Mouse (Mus musculus) macrophage (primary cell): ENCODE results near the gene Gpr152. TPM values are rescaled to one million over a fixed set of nuclear protein-coding genes. Genes with fewer than 3 reads are reported as not detected.
A peak's percentile ranks its signal among the peaks of the same experiment; 100 is the strongest.

Experiments
- H3K27ac ChIP-seq: fragments of 350-480 bp; formaldehyde crosslinking; 2 replicates; pipeline ENCODE4 v1.9.0; 2021
- H3K36me3 ChIP-seq: fragments of 350-480 bp; formaldehyde crosslinking; 2 replicates; pipeline ENCODE4 v1.9.0; 2021; ENCODE audit errors: inconsistent target
- H3K4me3 ChIP-seq: fragments of 350-480 bp; formaldehyde crosslinking; 2 replicates; pipeline ENCODE4 v1.9.0; 2021; ENCODE audit errors: inconsistent target
- H3K79me2 ChIP-seq: fragments of 350-480 bp; formaldehyde crosslinking; 2 replicates; pipeline ENCODE4 v1.9.0; 2021; ENCODE audit errors: inconsistent target
- WGBS: methylation state at CpG from one replicate; pipeline ENCODE4 v1.1.7; 2026; ENCODE audit warnings: inconsistent platforms; ENCODE audit not compliant: missing documents; 5-methylcytosine and 5-hydroxymethylcytosine counted together
- polyA plus RNA-seq: library from polyadenylated mRNA; stranded (reverse); fragments of 250-400 nt; gene quantifications from 3 replicates; pipeline ENCODE4 v1.2.4, GENCODE M21; 2018; ENCODE audit warnings: inconsistent platforms

The Gpr152 gene
- polyA plus RNA-seq, 1 experiment from 2014 or later: not detected

- H3K4me3 ChIP-seq: no peak overlapping the region
- peaks cover 22% of the 10 kb centered on the region for H3K36me3 ChIP-seq
- H3K27ac ChIP-seq: peak overlapping the region; percentile 52
- WGBS: 50% methylated on average over 3 of the region's 3 CpGs
- peaks cover 26% of the 10 kb centered on the region for H3K79me2 ChIP-seq
These were observed 7.4 kb downstream of the Gpr152 start for GRCm38 (mm10) chr19:4147022-4147405.

GRCm38 (mm10) chr19:4147782-4148490 lies 8.3 kb downstream of the Gpr152 start:
- no peak overlapping the region; the same call in 1 of the 2 replicates for H3K4me3 ChIP-seq
- WGBS: 43% methylated on average over 9 of the region's 9 CpGs
- peaks cover 31% of the 10 kb centered on the region for H3K36me3 ChIP-seq
- H3K79me2 ChIP-seq: peaks cover 26% of the 10 kb centered on the region
- H3K27ac ChIP-seq: peak overlapping the region; percentile 52

DNA sequence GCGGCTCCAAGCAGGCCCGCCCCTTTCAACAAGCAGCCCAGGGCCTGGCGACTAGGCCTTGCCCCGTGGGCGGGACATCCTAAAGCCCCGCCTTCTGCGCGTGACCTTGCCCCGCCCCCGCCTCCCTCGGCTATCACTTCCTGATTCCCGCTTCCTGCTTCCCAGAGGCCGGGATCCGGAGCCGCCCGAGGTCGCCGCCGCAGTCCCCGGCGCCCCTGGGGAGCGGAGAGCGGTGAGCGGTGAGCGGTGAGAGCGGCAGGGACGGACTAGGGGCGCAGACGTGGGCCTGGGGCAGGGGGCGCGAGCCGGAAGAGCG lies 8.9 kb downstream of the Gpr152 start, which contains the start of gene Coro1b:
Gene Coro1b (plus strand): TSS at position 129 of the 316 bp plus-strand sequence.
- H3K79me2 ChIP-seq: peaks cover 26% of the 10 kb centered on the region
- peaks cover 36% of the 10 kb centered on the region for H3K36me3 ChIP-seq
- H3K4me3 ChIP-seq: peak within 1 kb of the TSS; percentile 99
- WGBS: under 1% methylated on average over 33 of the region's 33 CpGs
- peak within 1 kb of the TSS; percentile 83 for H3K27ac ChIP-seq

DNA sequence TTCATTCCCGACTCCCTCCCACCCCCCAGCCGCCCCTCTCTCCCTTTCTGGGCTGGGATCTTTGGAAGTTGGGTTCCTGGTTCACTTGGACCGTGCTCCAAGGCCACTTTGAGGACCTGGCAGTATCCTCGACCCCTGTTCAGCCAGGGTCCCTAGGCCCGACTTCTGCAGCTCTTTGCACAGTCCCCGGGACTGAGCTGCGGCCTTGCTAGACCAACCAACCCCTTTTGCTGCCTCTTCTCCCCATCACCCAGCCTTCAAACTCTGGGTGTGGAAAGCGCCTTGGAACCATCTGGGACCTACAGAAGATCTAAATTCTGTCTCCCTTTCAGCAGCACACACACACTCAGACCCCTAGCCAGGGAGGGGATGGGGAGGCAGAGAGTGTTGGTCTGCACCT lies 9.2 kb downstream of the Gpr152 start:
- WGBS: 1% methylated on average over 8 of the region's 8 CpGs
- Histone ChIP-seq H3K27ac (peak overlapping the region; percentile 83), H3K36me3 (peaks cover 40% of the 10 kb centered on the region), H3K79me2 (peaks cover 26% of the 10 kb centered on the region), H3K4me3 (peak overlapping the region; percentile 99)

DNA sequence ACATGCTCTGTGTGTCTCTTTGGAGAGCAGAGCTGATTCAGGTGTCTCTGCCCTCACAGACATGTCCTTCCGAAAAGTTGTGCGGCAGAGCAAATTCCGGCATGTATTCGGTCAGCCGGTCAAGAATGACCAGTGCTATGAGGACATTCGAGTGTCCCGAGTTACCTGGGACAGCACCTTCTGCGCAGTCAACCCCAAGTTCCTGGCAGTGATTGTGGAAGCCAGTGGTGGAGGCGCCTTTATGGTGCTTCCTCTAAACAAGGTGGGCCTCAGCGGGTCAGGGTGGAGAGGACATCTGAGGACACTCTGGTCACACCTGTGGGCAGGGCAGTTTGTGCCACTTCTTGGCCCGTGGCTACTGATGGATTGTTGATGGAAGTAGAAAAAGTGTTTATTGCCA lies 9.7 kb downstream of the Gpr152 start:
- Histone ChIP-seq H3K27ac (peak overlapping the region; percentile 83), H3K79me2 (peaks cover 26% of the 10 kb centered on the region), H3K4me3 (peak overlapping the region; percentile 99), H3K36me3 (peaks cover 41% of the 10 kb centered on the region)
- WGBS: 57% methylated on average over 7 of the region's 11 CpGs

- H3K79me2 ChIP-seq: peaks cover 26% of the 10 kb centered on the region
- peak overlapping the region; percentile 83; the same call in 1 of the 2 replicates for H3K27ac ChIP-seq
- 97% methylated on average over 16 of the region's 17 CpGs for WGBS
- H3K4me3 ChIP-seq: peak overlapping the region; percentile 99
- H3K36me3 ChIP-seq: peaks cover 41% of the 10 kb centered on the region
These were observed 10.3 kb downstream of the Gpr152 start for GRCm38 (mm10) chr19:4149764-4150461.

DNA sequence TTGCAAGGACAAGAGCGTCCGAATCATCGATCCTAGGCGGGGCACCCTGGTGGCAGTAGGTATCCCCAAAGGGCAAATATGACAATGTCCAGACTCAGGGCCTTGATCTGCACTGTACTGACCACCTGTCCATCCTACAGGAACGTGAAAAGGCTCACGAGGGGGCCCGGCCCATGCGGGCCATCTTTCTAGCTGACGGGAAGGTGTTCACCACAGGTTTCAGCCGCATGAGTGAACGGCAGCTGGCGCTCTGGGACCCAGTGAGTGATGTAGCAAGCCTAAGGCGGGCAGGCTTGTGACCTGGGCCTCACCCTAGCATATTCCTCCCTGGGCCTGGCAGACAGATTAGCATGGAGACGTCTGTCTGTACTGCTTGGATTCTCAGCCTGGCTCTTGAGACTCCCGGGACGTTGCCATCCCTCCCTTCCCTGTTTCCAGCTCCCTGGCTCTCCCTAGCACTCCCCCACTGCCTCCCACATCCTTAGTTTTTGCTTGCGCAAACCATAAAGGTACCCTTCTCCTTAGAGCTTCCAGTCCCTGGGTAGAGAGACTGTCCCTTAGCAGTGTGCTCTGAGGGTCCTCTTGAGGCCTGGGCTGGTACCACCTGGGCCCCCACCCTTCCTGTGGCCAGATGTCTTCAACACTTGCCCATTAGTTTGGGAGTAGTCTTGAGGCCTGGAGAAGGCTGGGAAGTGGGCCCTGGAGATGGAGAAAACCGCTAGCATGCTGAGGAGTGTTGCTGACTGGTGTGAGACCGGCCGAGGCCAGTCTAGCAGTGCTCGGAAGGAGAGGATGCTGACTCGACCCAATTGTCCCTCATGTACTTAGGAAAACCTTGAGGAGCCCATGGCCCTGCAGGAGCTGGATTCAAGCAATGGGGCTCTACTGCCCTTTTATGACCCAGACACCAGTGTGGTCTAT lies 11.2 kb downstream of the Gpr152 start:
- WGBS: 89% methylated on average over 22 of the region's 22 CpGs
- H3K36me3 ChIP-seq: peaks cover 41% of the 10 kb centered on the region
- no peak overlapping the region for H3K4me3 ChIP-seq

DNA sequence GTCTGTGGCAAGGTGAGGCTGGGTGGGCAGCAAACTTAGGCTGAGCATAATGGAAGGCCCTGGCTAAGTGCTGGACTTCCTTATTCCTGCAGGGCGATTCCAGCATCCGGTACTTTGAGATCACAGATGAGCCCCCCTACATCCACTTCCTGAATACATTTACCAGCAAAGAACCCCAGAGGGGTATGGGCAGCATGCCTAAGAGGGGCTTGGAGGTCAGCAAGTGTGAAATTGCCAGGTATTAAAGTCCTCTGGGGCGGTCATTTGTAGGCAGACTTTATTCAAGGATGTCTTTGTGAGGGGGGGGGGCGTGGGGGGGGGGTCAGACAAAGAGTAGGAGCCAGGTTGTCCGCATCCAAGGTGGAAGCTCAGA lies 11.9 kb downstream of the Gpr152 start:
- Histone ChIP-seq H3K36me3 (peaks cover 43% of the 10 kb centered on the region), H3K4me3 (no peak overlapping the region), H3K79me2 (peaks cover 26% of the 10 kb centered on the region), H3K27ac (no peak overlapping the region)
- WGBS: 84% methylated on average over 4 of the region's 5 CpGs

More for the DNA sequence above, 11.2 kb downstream of the Gpr152 start:
- H3K27ac ChIP-seq: no peak overlapping the region
- peaks cover 26% of the 10 kb centered on the region for H3K79me2 ChIP-seq

DNA sequence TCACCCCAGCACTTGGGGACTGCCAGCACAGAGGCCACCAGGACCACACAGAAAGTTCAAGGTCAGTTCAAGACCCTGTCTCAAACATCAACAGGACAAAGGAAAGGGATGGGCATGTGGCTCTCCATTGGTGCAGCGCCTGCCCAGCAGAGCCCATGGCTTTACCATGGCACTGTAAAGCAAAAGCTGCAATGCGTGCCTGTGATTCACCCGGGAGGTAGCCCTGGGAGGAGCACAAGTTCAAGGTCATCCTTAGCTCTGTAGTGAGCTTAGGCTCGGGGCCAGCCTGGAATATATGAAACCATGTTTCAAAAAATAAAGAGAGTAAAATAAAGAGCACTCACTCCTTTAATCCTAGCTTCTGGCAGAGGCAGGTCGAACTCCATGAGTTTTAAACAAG lies 12.3 kb downstream of the Gpr152 start:
- 91% methylated on average over 5 of the region's 5 CpGs for WGBS
- Histone ChIP-seq H3K36me3 (peaks cover 47% of the 10 kb centered on the region), H3K79me2 (peaks cover 26% of the 10 kb centered on the region), H3K27ac (no peak overlapping the region), H3K4me3 (no peak overlapping the region)

DNA sequence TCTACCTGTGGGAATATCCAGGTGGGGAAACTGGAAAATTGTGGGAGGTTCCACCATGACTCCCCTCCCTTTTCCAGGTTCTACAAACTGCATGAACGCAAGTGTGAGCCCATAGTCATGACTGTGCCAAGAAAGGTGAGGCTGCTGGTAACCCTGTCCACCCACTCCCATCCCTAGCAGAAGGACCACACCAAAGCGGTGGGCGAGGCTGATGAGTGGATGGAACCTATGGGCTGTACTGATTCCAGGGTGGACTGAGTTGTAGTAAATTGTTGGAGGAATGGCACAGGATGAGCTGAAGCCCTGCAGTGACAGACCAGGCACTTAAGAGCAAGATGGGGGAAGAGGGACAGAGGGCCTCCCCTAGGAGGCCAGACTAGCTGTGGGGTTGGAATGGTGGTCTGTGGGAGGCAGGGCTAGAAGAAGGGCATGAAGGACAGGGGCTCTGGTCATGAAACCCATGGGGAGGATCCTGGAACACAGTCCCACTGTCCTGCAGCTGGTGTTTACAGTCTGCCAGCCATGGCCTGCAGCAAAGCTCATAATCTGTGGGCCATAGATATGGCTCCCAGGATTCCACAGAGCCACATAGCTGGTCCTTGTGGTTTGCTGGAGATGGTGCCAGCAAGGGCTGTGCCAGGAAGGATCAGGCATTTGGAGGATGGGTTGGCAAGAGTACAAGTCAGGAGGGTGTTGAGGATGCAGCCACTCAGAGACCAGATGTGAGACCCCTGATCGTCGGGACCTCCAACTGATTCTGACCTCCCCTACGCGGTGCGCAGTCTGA lies 13.1 kb downstream of the Gpr152 start:
- 93% methylated on average over 8 of the region's 8 CpGs for WGBS
- H3K36me3 ChIP-seq: peaks cover 53% of the 10 kb centered on the region
- no peak overlapping the region for H3K4me3 ChIP-seq
- H3K27ac ChIP-seq: no peak overlapping the region
- H3K79me2 ChIP-seq: peaks cover 26% of the 10 kb centered on the region

- peaks cover 26% of the 10 kb centered on the region for H3K79me2 ChIP-seq
- no peak within 1 kb of the TSS for H3K4me3 ChIP-seq
- 88% methylated on average over 11 of the region's 11 CpGs for WGBS
- no peak within 1 kb of the TSS for H3K27ac ChIP-seq
- peaks cover 55% of the 10 kb centered on the region for H3K36me3 ChIP-seq
These were observed 13.7 kb downstream of the Gpr152 start, which contains the start of gene Ptprcap for GRCm38 (mm10) chr19:4153232-4153654. Gene Ptprcap, plus strand, starts transcription at chr19:4153604.

GRCm38 (mm10) chr19:4154437-4155222 lies 15.0 kb downstream of the Gpr152 start:
- H3K27ac ChIP-seq: no peak overlapping the region
- H3K4me3 ChIP-seq: no peak overlapping the region
- peaks cover 15% of the 10 kb centered on the region for H3K79me2 ChIP-seq
- 22% methylated on average over 13 of the region's 13 CpGs for WGBS
- peaks cover 69% of the 10 kb centered on the region for H3K36me3 ChIP-seq
